Mouse (Mus musculus): ENCODE results near the gene Oasl2. TPM values are rescaled to one million over a fixed set of nuclear protein-coding genes. Genes with fewer than 3 reads are reported as not detected.

The Oasl2 gene
- polyA plus RNA-seq, 1 experiment from 2014 or later = 3.1 TPM

Small RNAs within 50 kb of the gene (microRNA-seq; reads per million reads assigned to microRNA genes)
- 21.1 reads per million, percentile 34 among the genes with 10 or more reads in this experiment for gene Mir6240

Other genes starting within 250 kb of the Oasl2 start
- 0.17 and 0.23 TPM in 2 replicates for gene Trpv4, start 238.5 kb upstream of the Oasl2 start, polyA plus RNA-seq (2015; fragmentation: Nextera tagmentation; extraction: Ambion mirVana)
- gene Gltp, start 206.0 kb upstream of the Oasl2 start, polyA plus RNA-seq (2015; fragmentation: Nextera tagmentation; extraction: Ambion mirVana) = 36.1 and 41.7 TPM in 2 replicates
- gene Tchp, start 189.2 kb upstream of the Oasl2 start, polyA plus RNA-seq (2015; fragmentation: Nextera tagmentation; extraction: Ambion mirVana) = 4.4 and 4.8 TPM in 2 replicates
- 43.3 and 49.0 TPM in 2 replicates for gene Ankrd13a, start 122.3 kb upstream of the Oasl2 start, polyA plus RNA-seq (2015; fragmentation: Nextera tagmentation; extraction: Ambion mirVana)
- gene Git2, start 121.4 kb upstream of the Oasl2 start, polyA plus RNA-seq (2015; fragmentation: Nextera tagmentation; extraction: Ambion mirVana) = 14.8 and 16.3 TPM in 2 replicates
- 31.0 and 32.0 TPM in 2 replicates for gene 1500011B03Rik, start 73.5 kb upstream of the Oasl2 start, polyA plus RNA-seq (2015; fragmentation: Nextera tagmentation; extraction: Ambion mirVana)
- gene 4930519G04Rik, start 43.3 kb upstream of the Oasl2 start, polyA plus RNA-seq (2015; fragmentation: Nextera tagmentation; extraction: Ambion mirVana) = not detected in 2 replicates
- gene Gm9936, start 38.3 kb upstream of the Oasl2 start, polyA plus RNA-seq (2015; fragmentation: Nextera tagmentation; extraction: Ambion mirVana) = not detected in 2 replicates
- gene Oasl1, start 26.3 kb downstream of the Oasl2 start, polyA plus RNA-seq (2015; fragmentation: Nextera tagmentation; extraction: Ambion mirVana) = 0.52 and 0.54 TPM in 2 replicates
- gene 2210016L21Rik, start 45.2 kb downstream of the Oasl2 start, polyA plus RNA-seq (2015; fragmentation: Nextera tagmentation; extraction: Ambion mirVana) = 22.2 and 24.6 TPM in 2 replicates
- 2.4 and 2.9 TPM in 2 replicates for gene Hnf1a, start 74.2 kb downstream of the Oasl2 start, polyA plus RNA-seq (2015; fragmentation: Nextera tagmentation; extraction: Ambion mirVana)
- 4.2 and 4.7 TPM in 2 replicates for gene Sppl3, start 114.2 kb downstream of the Oasl2 start, polyA plus RNA-seq (2015; fragmentation: Nextera tagmentation; extraction: Ambion mirVana)
- gene Gm10401, start 201.4 kb downstream of the Oasl2 start, polyA plus RNA-seq (2015; fragmentation: Nextera tagmentation; extraction: Ambion mirVana) = 11.1 and 12.0 TPM in 2 replicates
- gene Acads, start 222.4 kb downstream of the Oasl2 start, polyA plus RNA-seq (2015; fragmentation: Nextera tagmentation; extraction: Ambion mirVana) = 40.9 and 41.5 TPM in 2 replicates
- gene Unc119b, start 238.0 kb downstream of the Oasl2 start, polyA plus RNA-seq (2015; fragmentation: Nextera tagmentation; extraction: Ambion mirVana) = 8.7 and 10.4 TPM in 2 replicates

Measured in liver, embryonic 13.5 days (tissue).